Mouse (Mus musculus): ENCODE measurements around the gene Metap1. TPM values are rescaled to one million over a fixed set of nuclear protein-coding genes. Genes with fewer than 3 reads are reported as not detected.

Metap1 gene
- polyA plus RNA-seq, 1 experiment from 2014 or later, result 54.2 TPM

- no peak for ATAC-seq (replicated peaks; ENCODE audit: insufficient number of reproducible peaks, low FRiP score, low TSS enrichment, low read depth)
- H3K36me3 ChIP-seq (replicated peaks; ENCODE audit: control insufficient read depth, insufficient read depth, low read depth, low read length), result no peaks in the 10 kb centered on the region
- no peak within 1 kb of the TSS for H3K27ac ChIP-seq (replicated peaks; ENCODE audit: low read depth, low read length)
- H3K9ac ChIP-seq (replicated peaks; ENCODE audit: low read length), result no peak within 1 kb of the TSS
- H3K4me1 ChIP-seq (ENCODE audit: control insufficient read depth, insufficient read depth, low read length), result no peaks in the 10 kb centered on the region
- no peak within 1 kb of the TSS for H3K4me2 ChIP-seq (ENCODE audit: low read depth, low read length)
- no peaks in the 10 kb centered on the region for H3K9me3 ChIP-seq (replicated peaks; ENCODE audit: control insufficient read depth, low read length)
- 66% methylated on average over 6 of the region's 6 CpGs for WGBS
- no peak within 1 kb of the TSS for H3K4me3 ChIP-seq (ENCODE audit: low read depth, low read length)
- H3K27me3 ChIP-seq (ENCODE audit: control insufficient read depth, insufficient read depth, low read length), result no peaks in the 10 kb centered on the region
- DNase-seq (ENCODE audit: low spot score), result no peak
These were observed 74.1 kb downstream of the Metap1 start, which contains the start of gene Adh4 for GRCm38 (mm10) chr3:138415121-138415690. TSS of gene Adh4 (plus strand) at chr3:138415466.

GRCm38 (mm10) chr3:138410211-138410610, 79.1 kb downstream of the Metap1 start:
- H3K36me3 ChIP-seq (replicated peaks; ENCODE audit: control insufficient read depth, insufficient read depth, low read depth, low read length), result no peaks in the 10 kb centered on the region
- H3K4me2 ChIP-seq (ENCODE audit: low read depth, low read length), result no peak overlapping the region

GRCm38 (mm10) chr3:138409585-138409984, 79.7 kb downstream of the Metap1 start:
- Histone ChIP-seq H3K4me2 (ENCODE audit: low read depth, low read length) (no peak overlapping the region), H3K9ac (replicated peaks; ENCODE audit: low read length) (no peak overlapping the region), H3K4me1 (ENCODE audit: control insufficient read depth, insufficient read depth, low read length) (no peaks in the 10 kb centered on the region), H3K9me3 (replicated peaks; ENCODE audit: control insufficient read depth, low read length) (no peaks in the 10 kb centered on the region), H3K4me3 (ENCODE audit: low read depth, low read length) (no peak overlapping the region), H3K36me3 (replicated peaks; ENCODE audit: control insufficient read depth, insufficient read depth, low read depth, low read length) (no peaks in the 10 kb centered on the region), H3K27me3 (ENCODE audit: control insufficient read depth, insufficient read depth, low read length) (no peaks in the 10 kb centered on the region), H3K27ac (replicated peaks; ENCODE audit: low read depth, low read length) (no peak overlapping the region)
- DNase-seq (ENCODE audit: low spot score) (no peak), ATAC-seq (replicated peaks; ENCODE audit: insufficient number of reproducible peaks, low FRiP score, low TSS enrichment, low read depth) (no peak)
- 88% methylated on average over 1 of the region's 1 CpGs for WGBS

More at GRCm38 (mm10) chr3:138410211-138410610, 79.1 kb downstream of the Metap1 start:
- H3K27ac ChIP-seq (replicated peaks; ENCODE audit: low read depth, low read length), result no peak overlapping the region
- H3K27me3 ChIP-seq (ENCODE audit: control insufficient read depth, insufficient read depth, low read length), result no peaks in the 10 kb centered on the region
- H3K4me1 ChIP-seq (ENCODE audit: control insufficient read depth, insufficient read depth, low read length), result no peaks in the 10 kb centered on the region
- 78% methylated on average over 3 of the region's 3 CpGs for WGBS
- no peak overlapping the region for H3K9ac ChIP-seq (replicated peaks; ENCODE audit: low read length)
- H3K4me3 ChIP-seq (ENCODE audit: low read depth, low read length), result no peak overlapping the region
- no peak for DNase-seq (ENCODE audit: low spot score)
- H3K9me3 ChIP-seq (replicated peaks; ENCODE audit: control insufficient read depth, low read length), result no peaks in the 10 kb centered on the region
- no peak for ATAC-seq (replicated peaks; ENCODE audit: insufficient number of reproducible peaks, low FRiP score, low TSS enrichment, low read depth)

MicroRNAs within 50 kb of the gene (microRNA counts, 519-probe panel; counts per million panel counts)
- microRNA mmu-miR-1956, result not detected

Small RNAs within 50 kb of the gene (microRNA-seq; reads per million reads assigned to microRNA genes)
- gene Mir1956 (ENCODE audit: borderline number of aligned reads), result not detected

Other genes starting within 250 kb of the Metap1 start
- gene Adh1, start 228.5 kb downstream of the Metap1 start, polyA plus RNA-seq (2014; fragmentation: Nextera tagmentation; extraction: Ambion mirVana), result 0.39 TPM in 1 of 2 replicates, not detected in the other
- not detected in 2 replicates for gene Adh6a, start 176.2 kb downstream of the Metap1 start, polyA plus RNA-seq (2014; fragmentation: Nextera tagmentation; extraction: Ambion mirVana)
- gene Adh6b, start 147.7 kb downstream of the Metap1 start, polyA plus RNA-seq (2014; fragmentation: Nextera tagmentation; extraction: Ambion mirVana), result 0.52 and 0.53 TPM in 2 replicates
- gene Adh4, start 74.0 kb downstream of the Metap1 start, polyA plus RNA-seq (2014; fragmentation: Nextera tagmentation; extraction: Ambion mirVana), result not detected in 2 replicates
- 285 and 303 TPM in 2 replicates for gene Adh5, start 46.4 kb downstream of the Metap1 start, polyA plus RNA-seq (2014; fragmentation: Nextera tagmentation; extraction: Ambion mirVana)
- gene Eif4e, start 36.7 kb upstream of the Metap1 start, polyA plus RNA-seq (2014; fragmentation: Nextera tagmentation; extraction: Ambion mirVana), result 559 and 560 TPM in 2 replicates

Data from embryonic facial prominence, embryonic 11.5 days (tissue).